18 mouse cellular contexts compared by ENCODE assay signal in the genomic region with DNA sequence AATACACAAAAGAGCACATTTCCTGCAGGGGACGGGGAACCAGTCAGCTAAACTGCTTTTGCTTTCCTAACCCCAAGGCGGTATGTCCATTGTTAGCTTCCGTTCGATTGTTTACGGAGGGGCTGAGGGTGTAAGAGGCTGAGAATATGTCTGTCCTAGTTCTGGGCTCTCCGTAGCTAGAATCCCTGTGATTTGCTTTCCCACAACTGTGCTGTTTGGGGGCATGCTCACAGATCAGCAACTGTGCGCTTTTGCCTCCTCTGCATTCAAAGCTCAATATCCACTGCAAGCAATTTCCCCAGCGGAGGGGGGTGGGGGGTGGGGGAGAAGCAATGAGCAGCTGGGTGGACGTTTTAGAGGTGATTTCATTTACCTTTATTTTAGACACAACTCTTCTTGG. TPM values are rescaled to one million over a fixed set of nuclear protein-coding genes. Genes with fewer than 3 reads are reported as not detected.
DNase-seq lines count a peak whose midpoint lies in the region; ATAC-seq lines count a peak whose summit lies in the region.
"Had no signal": no experiment of that assay in that cellular context is flagged by ENCODE, and none has a peak within 500 bp of the region (broad histone marks: within the 10 kb centered on the region; RNA-seq: fewer than 3 reads in every experiment).

No protein-coding gene starts in this region.

- H3K4me3 ChIP-seq in intestine, embryonic 14.5 days (ENCODE audit: low read depth, low read length) = no peak overlapping the region
- H3K4me3 ChIP-seq in intestine, embryonic 16.5 days (ENCODE audit: low read length) = no peak overlapping the region
- no peak overlapping the region for H3K4me3 ChIP-seq in midbrain, embryonic 16.5 days (ENCODE audit: low read depth, low read length)
- H3K4me3 ChIP-seq in midbrain, embryonic 10.5 days = no peak overlapping the region
- 0 out of 2 replicates have a peak overlapping the region, but pooled peaks have one; percentile 13 for H3K4me3 ChIP-seq in embryonic facial prominence, embryonic 15.5 days (replicated peaks)
- H3K4me3 ChIP-seq: forebrain, embryonic 13.5 days; layer of hippocampus, adult 2 months; limb, embryonic 13.5 days had no signal

- WGBS in intestine, embryonic 14.5 days = 48% methylated on average over 9 of the region's 9 CpGs
- WGBS in intestine, embryonic 16.5 days = 44% methylated on average over 9 of the region's 9 CpGs
- WGBS in midbrain, embryonic 16.5 days = 54% methylated on average over 9 of the region's 9 CpGs
- WGBS in midbrain, embryonic 10.5 days = 76% methylated on average over 9 of the region's 9 CpGs
- WGBS in embryonic facial prominence, embryonic 15.5 days = 44% methylated on average over 9 of the region's 9 CpGs

- ATAC-seq in intestine, embryonic 14.5 days (replicated peaks; ENCODE audit: low FRiP score, low TSS enrichment, low read depth) = no peak
- ATAC-seq in intestine, embryonic 16.5 days = no peak
- no peak for ATAC-seq in midbrain, embryonic 16.5 days
- no peak for ATAC-seq in embryonic facial prominence, embryonic 15.5 days (ENCODE audit: insufficient number of reproducible peaks, low FRiP score, low TSS enrichment, low read depth)
- ATAC-seq: forebrain, embryonic 13.5 days; liver, postnatal 0 days had no signal

- no peaks in the 10 kb centered on the region for H3K36me3 ChIP-seq in intestine, embryonic 14.5 days (ENCODE audit: control insufficient read depth, insufficient read depth, low read length)
- no peaks in the 10 kb centered on the region for H3K36me3 ChIP-seq in intestine, embryonic 16.5 days (ENCODE audit: control insufficient read depth, insufficient read depth, low read length)
- no peaks in the 10 kb centered on the region for H3K36me3 ChIP-seq in midbrain, embryonic 16.5 days (ENCODE audit: control insufficient read depth, insufficient read depth, low read length)
- no peaks in the 10 kb centered on the region for H3K36me3 ChIP-seq in midbrain, embryonic 10.5 days
- no peaks in the 10 kb centered on the region for H3K36me3 ChIP-seq in embryonic facial prominence, embryonic 15.5 days
- H3K36me3 ChIP-seq: G1E; limb, embryonic 13.5 days had no signal

- no peaks in the 10 kb centered on the region for H3K9me3 ChIP-seq in intestine, embryonic 14.5 days (ENCODE audit: control insufficient read depth, low read length)
- H3K9me3 ChIP-seq in intestine, embryonic 16.5 days (ENCODE audit: control insufficient read depth, low read length) = no peaks in the 10 kb centered on the region
- H3K9me3 ChIP-seq in midbrain, embryonic 16.5 days (replicated peaks; ENCODE audit: control insufficient read depth, low read length, poor library complexity, severe bottlenecking) = no peaks in the 10 kb centered on the region
- no peaks in the 10 kb centered on the region for H3K9me3 ChIP-seq in midbrain, embryonic 10.5 days (replicated peaks)
- no peaks in the 10 kb centered on the region for H3K9me3 ChIP-seq in embryonic facial prominence, embryonic 15.5 days (replicated peaks)
- H3K9me3 ChIP-seq: forebrain, embryonic 13.5 days; G1E; limb, embryonic 13.5 days had no signal

- H3K4me2 ChIP-seq in intestine, embryonic 14.5 days (ENCODE audit: low read length) = peak overlapping the region; percentile 16; the same call in 1 of the 2 replicates
- no peak overlapping the region for H3K4me2 ChIP-seq in intestine, embryonic 16.5 days (ENCODE audit: low read depth, low read length)
- 0 out of 2 replicates have a peak overlapping the region, but pooled peaks have one; percentile 25 for H3K4me2 ChIP-seq in midbrain, embryonic 16.5 days (ENCODE audit: low read length)
- peak overlapping the region; percentile 31 for H3K4me2 ChIP-seq in embryonic facial prominence, embryonic 15.5 days (replicated peaks)
- H3K4me2 ChIP-seq: forebrain, embryonic 13.5 days; limb, embryonic 13.5 days had no signal

- DNase-seq in intestine, embryonic 14.5 days (ENCODE audit: low spot score) = no peak
- DNase-seq in midbrain, embryonic 10.5 days (ENCODE audit: low spot score) = no peak
- no peak for DNase-seq in cerebellum, adult 18-20 months
- no peak for DNase-seq in spleen, postnatal 10 days (ENCODE audit: low spot score in 2 of 2)
- DNase-seq: adrenal gland, adult 2 months; cerebellum, adult 2 months; heart, postnatal 14 days; kidney, adult 18-20 months; liver, postnatal 0 days; right cerebral cortex, postnatal 25 days had no signal

- H3K9ac ChIP-seq in intestine, embryonic 14.5 days (ENCODE audit: low read length) = no peak overlapping the region
- H3K9ac ChIP-seq in intestine, embryonic 16.5 days (ENCODE audit: low read depth, low read length) = no peak overlapping the region
- H3K9ac ChIP-seq in midbrain, embryonic 16.5 days (ENCODE audit: low read depth, low read length) = no peak overlapping the region
- H3K9ac ChIP-seq in embryonic facial prominence, embryonic 15.5 days = no peak overlapping the region
- H3K9ac ChIP-seq: forebrain, embryonic 13.5 days; limb, embryonic 13.5 days; liver, postnatal 0 days had no signal

- H3K27ac ChIP-seq in intestine, embryonic 14.5 days (ENCODE audit: low read depth) = no peak overlapping the region
- no peak overlapping the region for H3K27ac ChIP-seq in intestine, embryonic 16.5 days (ENCODE audit: low read length)
- no peak overlapping the region for H3K27ac ChIP-seq in midbrain, embryonic 16.5 days (ENCODE audit: low read length)
- no peak overlapping the region for H3K27ac ChIP-seq in midbrain, embryonic 10.5 days (replicated peaks)
- no peak overlapping the region for H3K27ac ChIP-seq in embryonic facial prominence, embryonic 15.5 days (replicated peaks)
- H3K27ac ChIP-seq: forebrain, embryonic 13.5 days; layer of hippocampus, adult 2 months; limb, embryonic 13.5 days had no signal

- no peaks in the 10 kb centered on the region for H3K27me3 ChIP-seq in intestine, embryonic 14.5 days (replicated peaks; ENCODE audit: control insufficient read depth, insufficient read depth, low read length)
- H3K27me3 ChIP-seq in intestine, embryonic 16.5 days (replicated peaks; ENCODE audit: control insufficient read depth, insufficient read depth, low read length) = no peaks in the 10 kb centered on the region
- H3K27me3 ChIP-seq in midbrain, embryonic 16.5 days (ENCODE audit: control insufficient read depth, insufficient read depth, low read depth, low read length) = no peaks in the 10 kb centered on the region
- H3K27me3 ChIP-seq in midbrain, embryonic 10.5 days (ENCODE audit: low read depth, poor library complexity, severe bottlenecking) = no peaks in the 10 kb centered on the region
- no peaks in the 10 kb centered on the region for H3K27me3 ChIP-seq in embryonic facial prominence, embryonic 15.5 days
- H3K27me3 ChIP-seq: forebrain, embryonic 13.5 days; limb, embryonic 13.5 days had no signal

- no peaks in the 10 kb centered on the region for H3K4me1 ChIP-seq in intestine, embryonic 14.5 days (replicated peaks; ENCODE audit: control insufficient read depth, insufficient read depth, low read length)
- no peaks in the 10 kb centered on the region for H3K4me1 ChIP-seq in intestine, embryonic 16.5 days (ENCODE audit: control insufficient read depth, insufficient read depth, low read length)
- no peaks in the 10 kb centered on the region for H3K4me1 ChIP-seq in midbrain, embryonic 16.5 days (ENCODE audit: control insufficient read depth, insufficient read depth, low read length)
- no peaks in the 10 kb centered on the region for H3K4me1 ChIP-seq in midbrain, embryonic 10.5 days
- H3K4me1 ChIP-seq in embryonic facial prominence, embryonic 15.5 days = no peaks in the 10 kb centered on the region
- H3K4me1 ChIP-seq: forebrain, embryonic 13.5 days had no signal

RNA-seq across cellular contexts. Expression of a gene that starts 39.3 kb away (rescaled TPM):
- not detected in 2 replicates for polyA plus RNA-seq in intestine, embryonic 14.5 days (2014; fragmentation: Nextera tagmentation; extraction: Ambion mirVana)
- not detected in 2 replicates for polyA plus RNA-seq in intestine, embryonic 16.5 days (2015; fragmentation: Nextera tagmentation; extraction: Ambion mirVana)
- polyA plus RNA-seq in midbrain, embryonic 16.5 days (2015; fragmentation: Nextera tagmentation; extraction: Ambion mirVana) = 0.13 TPM in 1 of 2 replicates, not detected in the other
- not detected in 2 replicates for polyA plus RNA-seq in midbrain, embryonic 10.5 days (2016; fragmentation: Nextera tagmentation; extraction: Ambion mirVana)
- 0.12 and 0.19 TPM in 2 replicates for polyA plus RNA-seq in embryonic facial prominence, embryonic 15.5 days (2015; fragmentation: Nextera tagmentation; extraction: Ambion mirVana)
- polyA plus RNA-seq: adrenal gland, adult 2 months; brain, embryonic 14.5 days; cerebellum, adult 2 months; forebrain, embryonic 13.5 days; G1E; limb, embryonic 13.5 days had no signal

RNA-seq across cellular contexts. Expression of a gene that starts 58.4 kb away (rescaled TPM):
- 22.2 and 22.6 TPM in 2 replicates for polyA plus RNA-seq in intestine, embryonic 14.5 days (2014; fragmentation: Nextera tagmentation; extraction: Ambion mirVana)
- polyA plus RNA-seq in intestine, embryonic 16.5 days (2015; fragmentation: Nextera tagmentation; extraction: Ambion mirVana) = 17.6 and 17.8 TPM in 2 replicates
- 21.0 and 25.1 TPM in 2 replicates for polyA plus RNA-seq in midbrain, embryonic 16.5 days (2015; fragmentation: Nextera tagmentation; extraction: Ambion mirVana)
- 10.1 and 11.4 TPM in 2 replicates for polyA plus RNA-seq in midbrain, embryonic 10.5 days (2016; fragmentation: Nextera tagmentation; extraction: Ambion mirVana)
- polyA plus RNA-seq in embryonic facial prominence, embryonic 15.5 days (2015; fragmentation: Nextera tagmentation; extraction: Ambion mirVana) = 22.8 and 23.5 TPM in 2 replicates
